Mouse (Mus musculus): ENCODE data around the gene Lix1.

GRCm38 (mm10) chr17:17446683-17447082 is 44.2 kb downstream of the Lix1 start:
- TF ChIP-seq POLR2A (IDR thresholded peaks at IDR 0.05; ENCODE audit: borderline replicate concordance, control insufficient read depth, low read depth, low read length): no peak
- TF ChIP-seq CTCF (IDR thresholded peaks at IDR 0.05; ENCODE audit: control insufficient read depth, insufficient read depth, low read length): no peak
